Comparison of ENCODE assay signal across 8 mouse cellular contexts in genomic region chr2:153631976-153632870, GRCm38 (mm10). TPM values are rescaled to one million over a fixed set of nuclear protein-coding genes. Genes with fewer than 3 reads are reported as not detected.
A peak's percentile ranks its signal among the peaks of the same experiment; 100 is the strongest.
DNase-seq lines count a peak whose midpoint lies in the region; ATAC-seq and TF ChIP-seq lines count a peak whose summit lies in the region.

Commd7 (minus strand) TSS chr2:153632781.

- no peaks in the 10 kb centered on the region for H3K27me3 ChIP-seq in hindbrain, embryonic 11.5 days (ENCODE audit: control insufficient read depth, insufficient read depth, low read length)
- no peaks in the 10 kb centered on the region for H3K27me3 ChIP-seq in lung, postnatal 0 days (replicated peaks; ENCODE audit: insufficient read depth, low read length)

- peaks cover 2% of the 10 kb centered on the region; the same call in 1 of the 2 replicates for H3K36me3 ChIP-seq in hindbrain, embryonic 11.5 days (ENCODE audit: control insufficient read depth, insufficient read depth, low read length)
- peaks cover 6% of the 10 kb centered on the region; the same call in 1 of the 2 replicates for H3K36me3 ChIP-seq in lung, postnatal 0 days (ENCODE audit: insufficient read depth, low read length)

- peak within 1 kb of the TSS; percentile 86 for H3K27ac ChIP-seq in hindbrain, embryonic 11.5 days (ENCODE audit: low read depth, low read length)
- peak within 1 kb of the TSS; percentile 90 for H3K27ac ChIP-seq in lung, postnatal 0 days (ENCODE audit: low read length)

- H3K4me1 ChIP-seq in hindbrain, embryonic 11.5 days (replicated peaks; ENCODE audit: control insufficient read depth, insufficient read depth, low read length): no peaks in the 10 kb centered on the region
- H3K4me1 ChIP-seq in lung, postnatal 0 days (ENCODE audit: insufficient read depth, low read depth, low read length): peaks cover 4% of the 10 kb centered on the region; the same call in 1 of the 2 replicates

- peak; percentile 89 for ATAC-seq in hindbrain, embryonic 11.5 days (ENCODE audit: low FRiP score)
- peak; percentile 93 for ATAC-seq in lung, postnatal 0 days

- no peaks in the 10 kb centered on the region for H3K9me3 ChIP-seq in hindbrain, embryonic 11.5 days (ENCODE audit: control insufficient read depth, low read length)
- H3K9me3 ChIP-seq in lung, postnatal 0 days (ENCODE audit: low read length): no peaks in the 10 kb centered on the region

- H3K9ac ChIP-seq in hindbrain, embryonic 11.5 days (ENCODE audit: low read depth, low read length): peak within 1 kb of the TSS; percentile 93
- H3K9ac ChIP-seq in lung, postnatal 0 days (replicated peaks; ENCODE audit: low read depth): peak within 1 kb of the TSS; percentile 85

- TF ChIP-seq CTCF in lung, postnatal 0 days (IDR thresholded peaks at IDR 0.05): no peak

- 4% methylated on average over 53 of the region's 53 CpGs for WGBS in hindbrain, embryonic 11.5 days
- WGBS in lung, postnatal 0 days: 4% methylated on average over 53 of the region's 53 CpGs

- H3K4me3 ChIP-seq in hindbrain, embryonic 11.5 days (ENCODE audit: low read depth, low read length): peak within 1 kb of the TSS; percentile 82
- H3K4me3 ChIP-seq in lung, postnatal 0 days (ENCODE audit: low read depth, low read length): peak within 1 kb of the TSS; percentile 74

- peak; percentile 88 for DNase-seq in MN1 (ENCODE audit: low spot score)
- DNase-seq in cerebellum, adult 9-11 months: peak; percentile 85
- peak; percentile 48 to 83 for DNase-seq in frontal cortex, postnatal 10 days (ENCODE audit: low spot score in 2 of 2)
- peak; percentile 93 for DNase-seq in hindbrain, embryonic 11.5 days (ENCODE audit: low spot score)
- peak; percentile 83 to 91 for DNase-seq in layer of hippocampus, postnatal 10 days (ENCODE audit: low spot score in 2 of 2)
- peak; percentile 83 for DNase-seq in lung, postnatal 0 days (ENCODE audit: low spot score)
- DNase-seq in ovary, postnatal 10 days (ENCODE audit: low spot score): peak; percentile 85
- DNase-seq in thymus, postnatal 0 days (ENCODE audit: low spot score): peak; percentile 86

- no peak for TF ChIP-seq EP300 in lung, postnatal 0 days (IDR thresholded peaks at IDR 0.05)

- H3K4me2 ChIP-seq in hindbrain, embryonic 11.5 days (replicated peaks; ENCODE audit: low read depth, low read length): peak within 1 kb of the TSS; percentile 68
- peak within 1 kb of the TSS; percentile 67 for H3K4me2 ChIP-seq in lung, postnatal 0 days (replicated peaks; ENCODE audit: low read depth, low read length)

RNA-seq across cellular contexts. Expression of gene Commd7, which starts in this region (rescaled TPM):
- 60.0 and 65.6 TPM in 2 replicates for polyA plus RNA-seq in hindbrain, embryonic 11.5 days (2014; fragmentation: Nextera tagmentation; extraction: Ambion mirVana)
- total RNA-seq in layer of hippocampus, postnatal 10 days (2021): 10 to 100 TPM; 31.2 to 34.2 TPM
- polyA plus RNA-seq in lung, postnatal 0 days (2015; fragmentation: Nextera tagmentation; extraction: Ambion mirVana): 71.8 and 73.3 TPM in 2 replicates
- polyA plus RNA-seq in thymus, postnatal 0 days (2015; fragmentation: Nextera tagmentation; extraction: Ambion mirVana): 88.5 and 89.0 TPM in 2 replicates

Comparison
In these comparisons a context has a peak if more than half of its experiments do, and no peak if none do; other contexts are left out.
1. Peak in every context shown above with its lines: DNase-seq, ATAC-seq, H3K4me3 ChIP-seq and H3K27ac ChIP-seq.